Mouse (Mus musculus) midbrain, embryonic 11.5 days (tissue): ENCODE data around the gene Nhlh1. TPM values are rescaled to one million over a fixed set of nuclear protein-coding genes. Genes with fewer than 3 reads are reported as not detected.

Experiments used
- ATAC-seq: fragments of 200-750 bp; cut with Nextera tagmentation; 2 replicates; pipeline ENCODE4 v1.8.0; 2017; ENCODE audit warnings: moderate TSS enrichment, moderate library complexity; ENCODE audit not compliant: low FRiP score
- DNase-seq: peaks from one replicate; pipeline ENCODE4 v3.0.0; 2015; ENCODE audit warnings: low spot score; ENCODE audit errors: missing footprints
- H3K27ac ChIP-seq: fragments of 300-500 bp; sonication (generic); 2 replicates; pipeline ENCODE4 v1.5.1; 2014; ENCODE audit warnings: low read depth, low read length
- H3K27me3 ChIP-seq: fragments of 300-500 bp; sonication (generic); 2 replicates; pipeline ENCODE4 v1.6.1; 2014; ENCODE audit warnings: mild to moderate bottlenecking, low read length, moderate library complexity, mixed read lengths; ENCODE audit not compliant: control insufficient read depth, insufficient read depth
- H3K36me3 ChIP-seq: fragments of 300-500 bp; sonication (generic); 2 replicates; pipeline ENCODE4 v1.6.1; 2014; ENCODE audit warnings: mild to moderate bottlenecking, low read length, moderate library complexity, mixed read lengths; ENCODE audit not compliant: control insufficient read depth, insufficient read depth
- H3K4me1 ChIP-seq: fragments of 300-500 bp; sonication (generic); 2 replicates; pipeline ENCODE4 v1.6.1; 2014; ENCODE audit warnings: low read length; ENCODE audit not compliant: control insufficient read depth, insufficient read depth
- H3K4me2 ChIP-seq: fragments of 300-500 bp; sonication (generic); 2 replicates; pipeline ENCODE4 v1.6.1; 2014; ENCODE audit warnings: mild to moderate bottlenecking, moderate library complexity
- H3K4me3 ChIP-seq: fragments of 300-500 bp; sonication (generic); 2 replicates; pipeline ENCODE4 v1.5.1; 2014; ENCODE audit warnings: low read depth, low read length
- H3K9ac ChIP-seq: fragments of 300-500 bp; sonication (generic); 2 replicates; pipeline ENCODE4 v1.6.1; 2014; ENCODE audit warnings: low read length
- H3K9me3 ChIP-seq: fragments of 300-500 bp; sonication (generic); 2 replicates; pipeline ENCODE4 v1.6.1; 2016; ENCODE audit warnings: low read length; ENCODE audit not compliant: control insufficient read depth
- WGBS: fragments of 180-500 bp; shearing (Covaris S2); extraction: QIAGEN DNeasy Blood & Tissue Kit; methylation state at CpG from one replicate; pipeline ENCODE4 v1.1.7; 2014; 5-methylcytosine and 5-hydroxymethylcytosine counted together
- polyA plus RNA-seq: library from polyadenylated mRNA; unstranded; fragments of >200 nt; fragmentation: Nextera tagmentation; extraction: Ambion mirVana; gene quantifications from 2 replicates; pipeline ENCODE4 v1.2.1, GENCODE M21; 2014

The Nhlh1 gene
- polyA plus RNA-seq: 10.7 and 11.0 TPM in 2 replicates

DNA sequence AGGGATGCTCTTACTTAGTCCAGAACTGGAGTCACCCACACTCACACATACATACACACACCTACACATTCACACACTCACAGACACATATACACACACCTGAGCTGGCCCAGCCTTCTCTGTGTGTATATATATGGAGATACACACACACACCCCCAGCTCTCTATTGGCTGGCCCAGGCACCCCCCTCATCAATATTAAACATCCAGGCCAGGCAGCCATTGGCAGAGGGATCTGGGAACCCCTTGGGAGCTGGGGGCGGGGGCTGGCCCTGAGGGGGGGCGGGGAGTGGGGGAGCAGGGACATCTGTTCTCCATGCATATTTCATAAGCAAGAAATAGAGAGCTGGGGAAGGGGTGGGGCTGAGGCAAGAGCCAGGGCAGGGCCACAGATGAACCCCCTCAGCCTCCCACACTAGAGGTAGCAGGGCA, at the start of gene Nhlh1:
Gene Nhlh1, minus strand, starts transcription at position 83 of the 431 bp plus-strand sequence.
- Histone ChIP-seq H3K9me3 (no peaks in the 10 kb centered on the region), H3K4me3 (peak within 1 kb of the TSS; percentile 39), H3K27ac (peak within 1 kb of the TSS; percentile 79), H3K27me3 (peaks cover 13% of the 10 kb centered on the region), H3K4me2 (peak within 1 kb of the TSS; percentile 65), H3K36me3 (no peaks in the 10 kb centered on the region), H3K4me1 (peaks cover 37% of the 10 kb centered on the region), H3K9ac (peak within 1 kb of the TSS; percentile 35)
- WGBS: 28% methylated on average over 2 of the region's 2 CpGs
- peak; percentile 86 for DNase-seq
- peak; percentile 82 for ATAC-seq

GRCm38 (mm10) chr1:172105101-172105500, 47.7 kb upstream of the Nhlh1 start:
- ATAC-seq: no peak

DNA sequence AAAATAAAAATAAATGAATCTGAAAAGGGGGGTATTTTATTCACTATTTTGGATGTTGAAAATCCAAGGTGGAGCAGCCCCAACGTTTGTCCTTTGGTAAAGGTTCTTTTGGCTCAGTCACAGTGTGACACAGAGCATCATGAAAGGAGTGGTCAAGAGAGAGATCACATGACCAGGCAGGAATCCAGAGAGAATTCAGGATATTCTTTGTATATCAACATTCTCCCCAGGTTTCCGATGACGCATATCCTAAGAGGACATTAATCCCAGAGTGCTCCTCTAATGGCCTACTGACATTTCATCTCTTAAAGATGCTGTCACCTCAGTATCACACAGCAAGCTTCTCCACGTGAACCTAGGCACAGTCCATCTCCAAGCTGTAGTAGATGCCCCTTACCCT, 46.2 kb upstream of the Nhlh1 start:
- 82% methylated on average over 4 of the region's 4 CpGs for WGBS
- Histone ChIP-seq H3K27ac (no peak overlapping the region), H3K36me3 (peaks cover 23% of the 10 kb centered on the region), H3K9me3 (no peaks in the 10 kb centered on the region), H3K4me1 (no peaks in the 10 kb centered on the region), H3K4me2 (no peak overlapping the region), H3K9ac (no peak overlapping the region), H3K4me3 (no peak overlapping the region), H3K27me3 (no peaks in the 10 kb centered on the region)
- ATAC-seq: no peak
- DNase-seq: no peak

More at GRCm38 (mm10) chr1:172105101-172105500, 47.7 kb upstream of the Nhlh1 start:
- no peak for DNase-seq
- Histone ChIP-seq H3K9me3 (no peaks in the 10 kb centered on the region), H3K27me3 (no peaks in the 10 kb centered on the region), H3K27ac (no peak overlapping the region), H3K4me3 (no peak overlapping the region), H3K4me2 (no peak overlapping the region), H3K4me1 (no peaks in the 10 kb centered on the region), H3K36me3 (peaks cover 19% of the 10 kb centered on the region), H3K9ac (no peak overlapping the region)
- 89% methylated on average over 11 of the region's 11 CpGs for WGBS

DNA sequence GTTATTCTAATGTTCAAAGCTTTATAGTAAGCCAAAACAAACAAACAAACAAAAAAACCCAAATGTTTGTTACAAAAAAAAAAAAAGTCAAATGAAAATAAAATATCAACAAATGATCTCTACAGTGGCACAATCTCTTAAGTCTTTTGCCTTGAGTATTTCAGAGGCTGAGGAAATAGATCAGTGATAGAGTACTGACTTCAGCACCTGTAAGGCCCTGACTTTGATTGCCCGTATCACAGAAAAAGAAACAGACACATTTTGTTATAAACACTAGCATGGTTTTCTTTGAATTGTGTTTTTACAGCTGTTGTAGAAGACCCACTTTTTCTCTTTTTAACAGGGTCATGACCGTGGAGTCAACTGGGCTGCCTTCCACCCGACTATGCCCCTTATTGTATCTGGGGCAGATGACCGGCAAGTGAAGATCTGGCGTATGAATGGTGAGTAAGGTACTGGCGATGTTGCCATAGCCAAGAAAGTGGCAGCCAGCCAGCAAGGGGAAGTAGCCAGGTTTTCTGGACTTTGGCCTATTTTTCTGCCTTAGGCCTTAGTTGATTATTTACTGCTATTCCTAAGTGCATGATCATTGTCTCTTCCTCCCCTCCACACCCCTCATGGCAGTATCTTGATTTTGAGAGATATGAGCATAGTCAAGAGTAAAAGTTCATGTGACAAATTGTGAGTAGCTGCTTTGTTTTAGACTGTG, 42.1 kb upstream of the Nhlh1 start:
- ATAC-seq: no peak
- H3K36me3 ChIP-seq: peaks cover 25% of the 10 kb centered on the region
- no peak overlapping the region for H3K4me2 ChIP-seq

DNA sequence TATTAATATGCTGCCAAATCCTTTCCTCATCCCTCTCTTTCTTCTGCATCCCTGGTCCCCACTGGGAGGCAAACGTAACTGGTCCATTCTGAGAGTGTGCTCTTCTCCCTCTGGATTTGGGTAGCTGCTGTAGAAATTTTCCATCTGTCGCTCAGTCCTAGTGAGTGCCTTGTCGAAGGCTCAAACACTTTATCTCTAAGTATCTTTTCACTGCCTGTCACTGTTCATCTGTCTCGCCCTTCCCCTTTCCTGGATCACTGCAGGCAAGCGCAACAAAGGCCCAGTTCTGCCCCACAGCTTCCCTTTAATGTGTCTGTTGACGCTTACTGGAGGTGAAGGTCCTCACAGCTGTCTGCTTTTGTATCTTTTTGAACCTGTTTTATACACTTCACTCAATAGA, 37.8 kb upstream of the Nhlh1 start:
- peak; percentile 67 for ATAC-seq
- peaks cover 25% of the 10 kb centered on the region for H3K36me3 ChIP-seq
- no peak for DNase-seq

More for the DNA sequence above, 42.1 kb upstream of the Nhlh1 start:
- H3K27me3 ChIP-seq: no peaks in the 10 kb centered on the region
- 90% methylated on average over 6 of the region's 6 CpGs for WGBS
- no peak overlapping the region for H3K27ac ChIP-seq
- H3K9ac ChIP-seq: no peak overlapping the region
- DNase-seq: no peak
- 0 out of 2 replicates have a peak, but pooled peaks cover 2% of the 10 kb centered on the region for H3K4me1 ChIP-seq
- no peaks in the 10 kb centered on the region for H3K9me3 ChIP-seq
- no peak overlapping the region for H3K4me3 ChIP-seq

GRCm38 (mm10) chr1:172094295-172094694, 36.9 kb upstream of the Nhlh1 start:
- H3K4me2 ChIP-seq: no peak overlapping the region
- no peak overlapping the region for H3K27ac ChIP-seq
- H3K27me3 ChIP-seq: no peaks in the 10 kb centered on the region
- ATAC-seq (no peak), DNase-seq (no peak)
- H3K9me3 ChIP-seq: no peaks in the 10 kb centered on the region
- no peak overlapping the region for H3K4me3 ChIP-seq
- H3K4me1 ChIP-seq: 0 out of 2 replicates have a peak, but pooled peaks cover 2% of the 10 kb centered on the region
- H3K36me3 ChIP-seq: peaks cover 20% of the 10 kb centered on the region
- no peak overlapping the region for H3K9ac ChIP-seq

More for the DNA sequence above, 37.8 kb upstream of the Nhlh1 start:
- WGBS: 42% methylated on average over 6 of the region's 6 CpGs
- no peak overlapping the region; the same call in 1 of the 2 replicates for H3K27ac ChIP-seq
- H3K9ac ChIP-seq: no peak overlapping the region
- no peak overlapping the region for H3K4me3 ChIP-seq
- H3K4me1 ChIP-seq: 0 out of 2 replicates have a peak, but pooled peaks cover 2% of the 10 kb centered on the region
- no peak overlapping the region for H3K4me2 ChIP-seq
- no peaks in the 10 kb centered on the region for H3K9me3 ChIP-seq
- H3K27me3 ChIP-seq: no peaks in the 10 kb centered on the region

- H3K36me3 ChIP-seq: peaks cover 20% of the 10 kb centered on the region
- 67% methylated on average over 3 of the region's 3 CpGs for WGBS
- H3K4me1 ChIP-seq: 0 out of 2 replicates have a peak, but pooled peaks cover 2% of the 10 kb centered on the region
Measured at GRCm38 (mm10) chr1:172093522-172093921, 36.1 kb upstream of the Nhlh1 start.

DNA sequence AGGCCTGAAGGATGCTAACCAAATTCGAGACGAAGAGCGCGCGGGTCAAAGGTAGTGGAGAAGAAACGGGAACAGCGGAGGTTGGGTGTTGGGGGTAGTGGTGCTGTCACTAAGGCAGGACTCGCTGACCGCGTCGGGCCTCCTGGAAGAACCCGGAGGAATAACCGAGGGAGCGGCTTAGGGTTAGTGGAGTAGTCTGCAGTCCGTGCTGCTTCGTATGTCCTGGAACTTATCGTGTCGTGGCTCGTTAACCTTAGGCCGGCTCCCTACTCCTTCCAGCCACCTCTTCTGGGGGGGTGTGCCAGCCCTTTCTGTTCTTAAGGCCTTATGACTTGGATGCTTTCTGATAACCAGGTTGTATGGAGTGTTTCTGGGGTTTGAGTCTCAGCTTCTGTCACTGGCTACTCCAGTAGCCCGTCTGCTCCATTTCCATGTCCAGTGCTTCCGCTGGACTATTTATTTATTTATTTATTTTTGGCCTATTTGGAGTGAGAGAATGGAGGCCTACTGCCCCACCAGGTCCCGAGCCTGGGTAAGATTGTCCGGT, 25.6 kb upstream of the Nhlh1 start:
- 4% methylated on average over 24 of the region's 24 CpGs for WGBS

More at GRCm38 (mm10) chr1:172093522-172093921, 36.1 kb upstream of the Nhlh1 start:
- Histone ChIP-seq H3K4me2 (no peak overlapping the region), H3K9ac (no peak overlapping the region), H3K4me3 (no peak overlapping the region), H3K27me3 (no peaks in the 10 kb centered on the region), H3K9me3 (no peaks in the 10 kb centered on the region), H3K27ac (no peak overlapping the region)
- ATAC-seq: no peak
- no peak for DNase-seq

More for the DNA sequence above, 25.6 kb upstream of the Nhlh1 start:
- Histone ChIP-seq H3K9me3 (no peaks in the 10 kb centered on the region), H3K4me2 (peak overlapping the region; percentile 53), H3K27ac (peak overlapping the region; percentile 40; the same call in 1 of the 2 replicates), H3K4me3 (peak overlapping the region; percentile 81), H3K4me1 (peaks cover 9% of the 10 kb centered on the region), H3K27me3 (no peaks in the 10 kb centered on the region), H3K36me3 (peaks cover 10% of the 10 kb centered on the region), H3K9ac (peak overlapping the region; percentile 87)
- ATAC-seq (peak; percentile 81; the same call in 1 of the 2 replicates), DNase-seq (no peak)
